Mouse (Mus musculus) right cerebral cortex, postnatal 10 days (tissue): ENCODE measurements at regions not wholly inside any gene's neighbourhood (a gene's known extent, or its start where the extent isn't known, plus 50 kb on each side); places are given as distances from the start of the nearest gene placed in this dataset.
A peak's percentile ranks its signal among the peaks of the same experiment; 100 is the strongest.
"Not testable (repeated sequence)": the region's sequence is repeated elsewhere in the genome, so short reads cannot be mapped to it uniquely, and the experiment has no call there.

Source experiments
- DNase-seq, 2 experiments: peaks; one replicate each; pipeline ENCODE4 v3.0.0; 2021; ENCODE audit warnings: low spot score in 2 of 2

DNA sequence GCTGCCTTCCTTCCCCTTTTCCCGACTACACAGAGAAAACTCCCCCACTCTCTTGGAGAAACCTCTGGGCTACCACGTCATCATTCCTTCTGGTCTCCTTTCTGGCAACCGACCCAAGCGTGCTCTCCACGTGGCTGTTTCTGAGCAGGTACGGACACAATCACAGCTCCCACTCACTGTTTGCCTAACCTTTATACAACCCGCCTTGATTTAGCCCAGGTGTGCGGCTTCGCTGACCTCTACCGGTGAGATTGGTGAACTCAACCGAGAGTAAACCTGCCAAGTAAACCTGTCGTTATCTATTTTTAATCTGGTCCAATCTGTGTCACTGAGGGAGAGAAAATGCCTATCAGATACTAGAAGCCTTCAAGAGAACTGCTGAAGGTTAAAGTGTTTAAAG, 142.7 kb upstream of the Gnai1 start:
- no peak for DNase-seq

DNA sequence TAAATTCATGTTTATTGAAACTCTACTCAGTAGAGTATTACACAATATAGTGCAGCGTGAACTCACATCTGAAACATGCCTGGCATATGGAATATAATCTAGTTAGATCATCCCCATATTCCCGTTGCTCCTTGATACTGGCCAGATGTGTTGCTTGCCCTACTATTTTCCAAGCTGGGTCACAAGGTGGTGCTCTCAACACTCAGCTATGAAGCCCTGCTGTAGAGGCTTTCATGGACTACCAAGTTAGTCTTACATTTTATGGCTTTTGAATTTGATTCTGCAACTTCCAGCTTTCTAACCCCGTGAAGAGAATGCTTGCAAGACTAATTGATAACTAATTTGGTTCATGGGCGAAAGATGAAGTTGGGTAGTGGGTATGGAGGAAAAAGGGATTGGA, 134.2 kb upstream of the Gnai1 start:
- no peak for DNase-seq

DNA sequence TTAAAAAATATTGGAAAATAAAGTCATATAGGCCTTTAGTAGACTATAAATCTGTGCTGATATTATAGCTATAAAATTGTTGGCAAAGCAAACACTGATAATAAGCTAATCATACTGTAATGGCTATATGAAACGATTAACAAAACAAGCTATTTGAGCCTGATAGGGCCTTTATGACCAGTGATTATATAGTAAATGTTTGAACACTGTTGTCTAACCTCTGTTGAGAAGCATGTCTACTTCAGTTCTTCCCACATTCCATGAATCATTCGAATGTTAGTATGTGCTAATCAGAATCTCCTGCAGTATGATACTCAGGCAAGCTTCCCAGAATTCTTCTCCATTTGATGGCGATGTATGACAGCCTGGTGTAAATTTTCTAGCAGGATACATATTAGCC, 129.6 kb upstream of the Gnai1 start:
- no peak for DNase-seq

DNA sequence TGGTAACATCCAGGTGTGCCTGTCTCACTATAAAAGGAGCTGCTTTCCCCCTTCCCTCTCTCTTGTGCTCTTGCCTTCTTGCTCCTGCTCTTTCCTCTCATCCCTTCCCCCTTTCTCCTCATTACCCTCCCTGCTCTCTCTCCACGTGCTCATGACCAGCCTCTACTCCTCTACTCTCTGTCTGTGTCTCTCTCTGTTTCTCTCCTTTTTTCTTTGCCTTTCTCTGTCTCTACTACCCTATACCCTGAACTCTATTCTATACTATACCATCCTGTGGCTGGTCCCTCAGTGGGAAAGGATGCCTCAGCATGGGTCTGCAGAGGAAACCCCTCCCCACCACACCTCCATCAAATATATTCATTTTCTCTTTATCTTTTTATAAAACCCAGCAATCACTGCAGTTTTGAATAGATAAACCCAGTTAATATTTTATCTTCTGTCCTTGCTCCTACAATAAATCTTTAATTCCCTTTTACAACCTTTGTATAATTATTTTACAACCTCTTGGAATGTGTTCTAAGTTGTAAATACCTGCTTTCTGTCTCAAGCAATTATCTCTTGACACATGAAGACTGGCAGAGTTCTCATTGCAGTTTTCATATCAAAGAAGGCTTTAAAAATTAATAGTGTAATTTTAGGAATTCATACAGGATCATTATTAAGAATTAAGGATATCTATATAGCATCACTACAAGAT, 127.1 kb upstream of the Gnai1 start:
- DNase-seq = no peak

DNA sequence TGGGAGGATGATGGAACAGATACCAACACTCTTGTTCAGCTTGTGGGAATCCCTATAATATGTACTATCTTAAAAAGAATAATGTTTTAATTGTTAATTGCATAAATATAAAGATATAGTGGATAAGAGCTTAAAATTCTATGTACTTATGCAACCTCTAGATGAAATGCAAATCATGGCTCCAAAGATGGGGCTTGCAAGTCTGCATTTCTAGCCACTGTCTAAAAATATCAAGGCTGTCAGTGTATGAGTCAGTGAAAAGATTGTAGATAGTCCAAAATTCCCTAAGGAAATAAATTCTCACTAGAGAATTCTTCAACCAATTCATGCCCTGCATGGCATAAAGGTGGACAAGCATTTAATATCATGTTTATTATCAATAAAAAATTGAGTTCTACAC, 124.2 kb upstream of the Gnai1 start:
- no peak for DNase-seq

DNA sequence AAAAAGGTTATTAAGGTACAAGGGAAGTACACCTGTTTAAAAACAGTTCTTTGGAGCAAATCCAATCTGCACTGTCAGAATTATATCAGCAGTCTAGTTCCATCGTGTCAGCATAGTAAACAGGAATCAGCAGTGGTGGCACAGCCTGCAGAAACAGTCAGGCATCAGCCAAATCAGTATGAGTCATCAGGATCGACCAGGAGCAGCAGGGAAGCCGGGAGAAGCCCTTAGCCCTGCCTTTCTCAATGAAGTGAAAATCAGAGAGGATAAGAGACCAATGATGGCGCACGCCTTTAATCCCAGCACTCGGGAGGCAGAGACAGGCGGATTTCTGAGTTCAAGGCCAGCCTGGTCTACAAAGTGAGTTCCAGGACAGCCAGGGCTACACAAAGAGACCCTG, 118.3 kb upstream of the Gnai1 start:
- DNase-seq = no peak

DNA sequence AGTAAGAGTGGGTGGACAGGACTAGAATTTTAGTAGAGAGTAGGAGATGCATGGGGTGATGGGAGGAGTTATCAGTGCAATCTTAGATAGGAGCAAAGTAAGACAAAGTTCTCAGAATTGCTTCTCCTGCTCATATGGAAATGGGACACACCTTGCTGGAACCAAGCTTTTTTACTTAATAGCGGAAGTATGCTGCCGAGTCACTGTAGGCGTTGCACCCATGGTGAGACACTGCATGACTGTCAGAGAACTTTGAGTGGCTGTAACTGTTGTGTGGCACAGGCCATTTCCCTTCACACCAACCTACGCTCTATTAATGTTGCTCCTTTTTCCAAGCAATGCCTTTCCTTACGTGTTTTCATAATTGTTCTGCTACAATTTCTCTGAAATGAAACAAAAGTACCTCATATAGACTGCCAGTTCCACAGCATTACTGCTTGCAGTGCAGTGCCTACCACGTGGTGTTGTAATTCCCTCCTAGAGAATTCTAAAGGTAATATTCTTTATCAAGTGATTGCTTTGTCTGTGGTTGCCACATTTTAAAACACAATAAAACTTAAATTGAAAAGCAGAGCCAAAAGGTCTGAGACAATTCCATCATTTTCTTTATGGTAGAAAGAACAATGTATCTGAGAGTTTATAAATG, 117.3 kb upstream of the Gnai1 start:
- no peak for DNase-seq

DNA sequence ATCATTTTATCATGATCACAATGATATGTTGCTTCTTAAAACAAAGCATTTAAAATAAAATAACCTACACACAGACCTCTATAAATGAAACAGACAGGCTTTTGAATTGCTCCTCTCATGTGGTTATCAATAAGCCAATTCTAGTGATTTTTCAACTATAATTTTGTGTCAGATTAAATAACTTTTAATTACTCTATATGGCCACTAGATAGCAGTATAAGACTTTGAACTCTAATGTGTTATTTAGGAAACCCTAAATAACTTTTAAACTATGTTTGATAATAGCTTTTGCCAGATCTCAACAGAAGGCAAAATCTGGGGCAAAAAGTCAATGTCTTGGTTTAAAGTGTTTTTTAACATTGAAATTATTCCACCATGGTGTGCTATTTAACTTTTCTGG, 112.0 kb upstream of the Gnai1 start:
- no peak for DNase-seq

DNA sequence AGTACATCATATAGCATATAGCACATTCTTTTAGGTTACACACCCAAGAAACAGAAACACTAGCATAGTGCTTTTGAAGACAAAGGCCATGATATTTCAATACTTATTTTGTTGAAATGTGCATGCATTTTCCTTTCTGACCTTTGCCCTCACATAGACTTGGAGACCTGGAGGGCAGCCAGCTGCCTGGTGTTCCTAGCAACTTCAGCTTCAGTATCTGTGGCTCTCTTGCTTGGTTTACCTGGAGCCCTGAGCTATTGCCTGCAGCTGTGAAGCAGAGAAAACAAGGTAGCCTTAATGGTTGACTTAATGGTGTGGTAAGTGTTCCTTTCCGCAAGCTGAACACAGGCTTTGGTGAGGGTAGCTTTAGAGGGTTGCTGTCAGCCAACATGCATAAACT, 97.6 kb upstream of the Gnai1 start:
- no peak for DNase-seq

DNA sequence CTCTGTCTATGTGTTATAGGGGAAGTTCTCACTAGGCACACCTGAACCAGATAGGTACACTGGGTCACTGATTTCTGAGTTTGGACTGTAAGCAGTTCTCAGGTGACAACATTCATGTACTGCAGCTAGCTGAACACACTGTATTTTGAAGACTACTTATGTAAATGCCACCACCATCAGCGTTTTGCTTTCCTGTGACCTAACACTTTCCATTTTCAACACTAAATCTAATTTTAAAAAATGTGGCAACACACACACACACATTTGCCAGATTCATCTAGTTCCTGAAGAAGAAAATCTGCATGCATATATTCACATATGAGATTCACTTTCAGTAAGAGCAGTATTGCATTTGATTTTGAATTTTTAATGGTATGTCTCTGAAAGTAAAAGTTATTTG, 96.0 kb upstream of the Gnai1 start:
- no peak for DNase-seq

DNA sequence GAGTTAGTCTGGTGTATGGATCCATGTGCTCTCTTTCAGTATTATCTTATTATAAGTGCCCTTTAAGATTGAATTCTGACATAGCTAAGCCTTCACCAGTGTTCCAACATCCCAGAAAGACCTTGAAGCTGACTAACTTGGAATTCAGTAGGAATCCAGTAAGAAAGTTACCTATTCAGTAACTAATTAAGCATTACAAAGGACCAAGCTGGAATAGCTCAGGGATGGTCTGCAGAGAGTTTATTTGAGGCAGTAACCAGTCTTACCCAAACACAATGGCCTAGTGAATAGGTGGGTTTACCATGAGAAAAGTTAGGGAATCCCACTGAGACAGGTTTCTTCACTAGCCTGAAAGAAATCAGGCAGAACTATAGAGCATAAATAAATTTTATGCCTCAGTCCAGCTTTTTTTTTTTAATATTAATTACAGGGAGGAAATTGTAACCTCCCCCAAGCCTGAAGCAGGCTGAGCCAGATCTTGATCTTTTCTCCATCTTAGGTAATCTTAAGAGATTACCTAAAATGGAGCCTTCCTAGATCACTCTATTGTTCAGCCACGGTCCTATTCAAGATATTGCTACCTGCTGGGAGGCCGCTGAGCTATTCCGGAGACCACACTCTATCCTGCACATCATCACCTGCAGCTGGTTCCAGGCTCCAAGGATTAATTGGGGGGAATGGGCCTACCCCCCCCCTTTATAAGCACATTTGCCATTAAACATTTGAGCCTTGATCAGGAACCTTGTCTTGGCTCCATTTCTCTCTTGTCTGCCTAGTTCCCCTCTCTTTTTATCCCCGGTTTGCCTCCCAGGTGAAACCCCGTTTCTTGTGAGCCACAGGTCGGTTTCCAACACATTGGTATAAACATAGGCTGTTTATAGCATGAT, 93.0 kb upstream of the Gnai1 start:
- DNase-seq = not testable (repeated sequence)

DNA sequence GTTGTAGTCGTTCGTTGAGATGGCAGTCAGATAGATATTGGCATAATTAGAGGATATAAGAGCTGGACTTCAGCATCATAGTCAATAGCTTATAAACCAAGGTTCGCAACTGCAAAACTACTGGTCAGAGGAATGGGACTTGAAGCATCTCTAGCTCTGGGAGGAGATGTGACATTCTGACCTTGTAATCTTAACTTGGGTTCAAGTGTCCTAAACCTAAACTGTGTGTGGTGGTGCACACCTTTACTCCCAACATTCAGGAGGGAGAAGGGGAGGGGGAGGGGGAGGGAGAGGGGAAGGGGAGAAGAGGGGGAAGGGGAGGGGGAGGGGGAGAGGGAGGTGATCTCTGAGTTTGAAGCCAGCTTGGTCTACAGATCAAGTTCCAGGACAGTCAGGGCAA, 89.1 kb upstream of the Gnai1 start:
- DNase-seq = no peak

DNA sequence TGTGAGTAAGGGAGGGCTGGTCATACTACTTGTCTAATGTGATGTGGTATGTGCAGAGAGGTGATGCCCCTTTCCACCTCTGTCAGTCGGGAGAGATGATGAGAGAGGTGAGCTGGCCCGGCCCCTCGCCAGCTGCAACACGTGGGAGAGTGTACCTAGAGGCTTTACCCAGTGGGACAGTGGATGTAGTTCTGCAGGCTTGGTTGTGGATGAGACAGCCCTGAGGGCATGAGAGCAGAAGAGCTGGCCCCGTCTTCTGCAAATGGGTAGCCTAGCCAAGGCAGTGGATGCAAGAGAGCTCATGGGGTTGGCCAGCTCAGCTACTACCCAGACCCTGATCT, 88.1 kb upstream of the Gnai1 start:
- DNase-seq = no peak

DNA sequence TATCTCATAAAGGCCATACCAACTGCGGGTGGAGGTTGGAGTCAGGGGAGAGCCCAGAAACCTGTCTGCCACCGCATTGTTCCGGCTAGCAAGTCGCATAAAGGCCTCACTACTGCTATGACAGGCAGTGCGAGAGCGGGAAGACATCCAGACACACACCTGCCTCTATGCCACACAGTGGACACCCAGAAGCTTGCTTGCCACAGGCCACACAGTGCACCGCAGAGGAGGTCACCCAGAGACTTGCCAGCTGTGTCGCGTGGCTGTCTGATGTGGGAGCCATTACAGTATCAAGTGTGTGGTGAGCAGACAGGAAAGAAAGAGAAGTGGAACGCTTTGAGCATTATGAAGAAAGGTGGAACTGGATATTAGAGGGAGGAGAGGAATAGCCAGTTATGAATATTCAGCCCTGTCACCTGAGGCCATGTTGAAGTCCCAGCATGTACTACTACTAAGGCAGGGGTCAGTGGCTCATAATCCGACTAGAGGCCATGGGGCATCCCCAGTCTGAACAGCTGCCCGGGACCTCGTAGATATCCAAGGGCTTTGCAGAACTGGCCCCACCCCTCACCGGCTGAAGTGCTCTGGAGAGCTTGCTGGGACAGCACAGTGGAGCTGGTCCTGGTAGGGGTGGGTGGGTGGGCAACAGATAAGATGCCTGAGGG, 87.6 kb upstream of the Gnai1 start:
- no peak for DNase-seq

DNA sequence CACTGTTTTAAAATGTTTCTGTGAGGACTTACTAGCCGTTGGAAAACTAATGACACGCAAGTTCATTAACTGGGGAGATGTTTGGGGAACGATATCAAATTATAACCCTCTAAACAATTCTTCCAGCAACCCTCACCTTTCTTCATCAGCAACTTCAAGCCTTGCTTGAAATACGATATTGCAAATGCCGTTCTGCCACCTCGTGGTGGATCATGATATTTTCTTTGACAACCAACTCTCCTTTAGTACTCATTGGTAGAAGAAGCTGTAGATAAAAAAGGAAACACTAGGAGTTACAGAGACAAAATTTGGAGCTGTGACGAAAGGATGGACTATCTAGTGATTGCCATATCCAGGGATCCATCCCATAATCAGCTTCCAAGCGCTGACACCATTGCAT, 85.8 kb upstream of the Gnai1 start:
- peak; percentile 77 to 87 for DNase-seq

DNA sequence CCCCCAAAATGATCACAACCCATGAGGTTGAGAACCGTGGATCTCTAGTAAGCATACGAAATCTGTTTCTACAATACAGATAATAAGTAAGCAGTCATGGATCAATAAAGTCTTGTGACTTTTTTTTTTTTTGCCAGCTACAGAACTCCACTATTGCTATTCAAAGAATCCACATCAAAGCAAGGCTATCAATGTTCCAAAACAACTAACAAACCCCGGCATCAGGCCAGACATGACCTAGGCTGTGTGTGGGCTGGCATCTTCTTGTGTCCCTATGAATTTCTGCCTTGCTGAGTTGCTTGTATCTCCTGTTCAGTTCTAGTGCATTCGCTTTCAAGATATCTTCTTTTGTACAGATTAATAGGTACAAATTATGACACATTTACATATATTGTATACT, 79.8 kb upstream of the Gnai1 start:
- no peak for DNase-seq

DNA sequence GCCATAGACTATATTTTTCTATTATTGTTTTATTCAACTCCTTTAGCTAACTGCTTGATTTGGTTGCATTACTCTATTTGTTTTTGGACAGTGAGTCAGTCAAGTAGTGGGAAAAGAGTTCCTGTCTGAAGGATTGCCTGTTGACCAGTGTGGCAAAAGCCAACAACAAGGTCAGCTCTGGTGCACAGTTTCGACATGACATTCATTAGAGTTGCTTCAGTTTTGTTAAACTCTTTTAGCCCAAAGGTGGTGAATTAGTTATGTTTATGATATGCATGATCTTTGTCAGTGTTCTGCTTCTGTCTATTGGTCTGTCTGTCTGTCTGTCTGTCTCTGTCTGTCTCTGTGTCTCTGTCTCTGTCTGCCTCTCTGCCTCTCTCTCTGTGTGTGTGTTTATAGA, 79.1 kb upstream of the Gnai1 start:
- no peak for DNase-seq

DNA sequence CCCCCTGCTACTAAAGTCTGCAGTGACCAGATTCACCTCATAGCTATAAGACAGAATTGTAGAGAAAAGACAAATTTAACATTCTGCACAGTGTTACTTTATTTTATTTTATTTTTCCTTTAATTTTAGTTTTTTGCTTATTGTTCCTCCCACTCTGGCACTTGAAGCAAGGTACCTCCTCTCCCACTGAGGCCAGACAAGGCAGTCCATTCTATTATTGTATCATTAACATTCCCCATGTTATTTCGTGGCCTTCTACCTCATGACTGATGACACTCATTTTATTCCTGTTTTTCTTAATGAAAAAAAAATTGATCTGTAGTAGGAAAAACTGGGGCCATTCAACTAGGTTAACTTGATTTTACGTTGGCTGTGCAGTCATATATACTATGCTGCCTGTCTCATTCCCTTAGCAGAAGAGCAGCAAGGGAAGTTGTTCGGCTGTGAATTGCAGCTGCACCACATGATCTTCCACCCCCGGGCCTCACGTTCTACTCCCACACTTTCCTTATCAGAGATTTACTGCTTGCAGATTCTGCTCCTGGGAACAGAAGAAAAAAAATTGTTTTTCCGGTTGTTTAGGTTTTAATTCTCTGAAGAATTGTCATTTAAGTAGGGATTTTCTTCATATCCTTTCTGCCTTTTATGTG, 76.1 kb upstream of the Gnai1 start:
- peak in 1 of 2 experiments; percentile 31 for DNase-seq

DNA sequence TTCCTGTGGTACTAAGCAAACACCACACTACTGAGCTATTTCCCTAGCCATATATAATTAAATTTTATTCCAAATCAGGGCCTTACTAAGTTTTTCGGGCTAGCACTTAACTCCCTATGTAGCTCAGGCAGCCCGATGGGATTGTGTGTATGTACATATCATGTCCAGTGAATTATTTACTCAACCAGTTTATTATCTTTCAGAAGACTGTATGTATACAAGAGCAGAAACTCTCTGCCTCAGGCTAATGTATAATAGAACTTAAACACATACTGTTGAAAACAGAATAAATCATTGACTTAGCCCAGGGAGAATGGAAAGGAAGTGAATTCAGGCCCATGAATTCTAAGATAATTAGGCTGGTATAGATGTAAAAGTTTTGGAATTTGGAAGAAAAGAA, 74.1 kb upstream of the Gnai1 start:
- DNase-seq = no peak

DNA sequence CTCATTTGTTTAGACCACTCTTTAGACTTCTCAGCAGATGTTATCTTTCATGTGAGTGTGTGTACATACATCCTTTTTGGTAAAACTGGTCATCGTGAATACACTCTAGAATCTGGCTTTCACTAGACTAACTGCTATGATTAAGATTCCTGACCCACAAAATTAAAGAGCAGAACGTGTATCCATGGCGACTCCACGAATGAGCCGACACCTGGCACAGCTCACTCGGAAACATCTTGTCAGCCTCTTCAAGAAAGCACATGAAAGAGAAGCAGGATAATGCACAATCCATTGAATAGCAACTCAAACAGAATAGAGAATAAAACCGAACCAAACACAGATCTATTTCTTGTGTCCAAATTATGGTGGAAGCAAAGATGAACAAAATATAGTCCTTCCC, 73.1 kb upstream of the Gnai1 start:
- DNase-seq = peak; percentile 43 to 56

DNA sequence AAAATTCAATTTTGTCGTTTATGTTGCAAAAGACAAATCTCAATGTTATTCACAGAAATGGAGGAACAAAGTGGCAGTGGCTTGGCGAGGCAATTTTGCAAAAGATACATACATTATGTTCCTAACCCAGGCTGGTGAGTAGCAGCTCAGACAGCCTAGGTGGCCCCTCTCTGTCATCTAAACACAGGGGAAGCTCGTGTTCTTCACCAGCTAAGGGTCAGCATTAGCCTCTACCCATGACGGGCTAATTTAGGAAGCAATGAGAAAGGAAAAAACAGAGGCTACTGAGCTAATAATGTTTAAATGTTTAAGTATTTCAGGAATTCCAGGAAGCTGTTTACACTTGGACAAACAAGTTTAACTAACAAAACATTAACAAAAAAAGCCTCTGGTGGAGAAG, 64.9 kb upstream of the Gnai1 start:
- DNase-seq = no peak

DNA sequence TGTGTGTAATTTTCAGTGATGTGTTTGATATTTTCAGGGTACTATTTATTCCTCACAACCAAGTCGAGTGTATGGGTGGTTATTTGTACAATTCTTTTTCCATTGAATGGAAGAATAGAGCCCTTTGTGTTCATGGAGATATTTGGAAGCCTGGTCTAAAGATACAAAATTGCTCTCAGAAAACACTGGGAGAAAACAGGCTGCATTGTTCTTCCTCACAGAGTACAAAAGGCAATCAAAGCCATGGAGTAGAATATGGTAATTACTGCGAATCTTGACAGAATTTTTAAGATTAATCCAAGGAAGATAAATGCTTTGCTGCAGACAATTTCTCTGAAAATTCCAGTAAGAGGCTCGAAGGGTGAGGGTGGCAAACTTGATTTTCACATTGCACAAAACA, 54.7 kb upstream of the Gnai1 start:
- DNase-seq = no peak
